Mouse (Mus musculus) midbrain, embryonic 12.5 days (tissue): ENCODE results near the gene Gabra1. TPM values are rescaled to one million over a fixed set of nuclear protein-coding genes. Genes with fewer than 3 reads are reported as not detected.

ENCODE experiments used
- polyA plus RNA-seq: library from polyadenylated mRNA; unstranded; fragments of >200 nt; fragmentation: Nextera tagmentation; extraction: Ambion mirVana; gene quantifications from 2 replicates; pipeline ENCODE4 v1.2.1, GENCODE M21; 2016

Gabra1 gene
- polyA plus RNA-seq, 1 experiment from 2014 or later = 5.9 TPM

Other genes starting within 250 kb of the Gabra1 start
- gene Gabrg2, start 182.1 kb downstream of the Gabra1 start, polyA plus RNA-seq = 35.0 and 48.3 TPM in 2 replicates
- not detected in 2 replicates for gene Gabra6, start 138.1 kb upstream of the Gabra1 start, polyA plus RNA-seq
- gene Gabrb2, start 236.8 kb upstream of the Gabra1 start, polyA plus RNA-seq = 19.6 and 24.6 TPM in 2 replicates